In genomic region chr4:119852483-119852882, GRCm38 (mm10) we compare ENCODE assay signal across 10 mouse cellular contexts.
DNase-seq lines count a peak whose midpoint lies in the region; ATAC-seq lines count a peak whose summit lies in the region.
"Had no signal": no experiment of that assay in that cellular context is flagged by ENCODE, and none has a peak within 500 bp of the region (broad histone marks: within the 10 kb centered on the region; RNA-seq: fewer than 3 reads in every experiment).

No protein-coding gene starts in this region.

- no peaks in the 10 kb centered on the region for H3K4me1 ChIP-seq in intestine, embryonic 16.5 days (ENCODE audit: control insufficient read depth, insufficient read depth, low read length)

- H3K4me3 ChIP-seq in intestine, embryonic 16.5 days (ENCODE audit: low read length) = no peak overlapping the region

- no peaks in the 10 kb centered on the region for H3K9me3 ChIP-seq in intestine, embryonic 16.5 days (ENCODE audit: control insufficient read depth, low read length)

- DNase-seq in gastrocnemius, adult 18-20 months (ENCODE audit: low spot score) = peak; percentile 43
- DNase-seq in gastrocnemius, postnatal 25 days = no peak
- peak; percentile 74 for DNase-seq in ZHBTc4 (ENCODE audit: low read depth, low spot score)
- peak; percentile 75 to 83 for DNase-seq in lung, postnatal 4 days
- DNase-seq in natural killer cell, adult 2 months (ENCODE audit: low spot score in 2 of 2) = no peak
- DNase-seq in thymus, adult 18-20 months = no peak
- no peak for DNase-seq in cerebellum, adult 18-20 months
- DNase-seq: spleen, adult 18-20 months had no signal

- WGBS in intestine, embryonic 16.5 days = 55% methylated on average over 8 of the region's 8 CpGs

- no peak overlapping the region for H3K27ac ChIP-seq in intestine, embryonic 16.5 days (ENCODE audit: low read length)

- H3K36me3 ChIP-seq in intestine, embryonic 16.5 days (ENCODE audit: control insufficient read depth, insufficient read depth, low read length) = no peaks in the 10 kb centered on the region

- no peak overlapping the region for H3K4me2 ChIP-seq in intestine, embryonic 16.5 days (ENCODE audit: low read depth, low read length)
- H3K4me2 ChIP-seq: midbrain, embryonic 11.5 days had no signal

- H3K9ac ChIP-seq in intestine, embryonic 16.5 days (ENCODE audit: low read depth, low read length) = no peak overlapping the region

- ATAC-seq in intestine, embryonic 16.5 days = peak; percentile 68

- no peaks in the 10 kb centered on the region for H3K27me3 ChIP-seq in intestine, embryonic 16.5 days (replicated peaks; ENCODE audit: control insufficient read depth, insufficient read depth, low read length)

Comparison
In these comparisons a context has a peak if more than half of its experiments do, and no peak if none do; other contexts are left out.
1. DNase-seq: peak in gastrocnemius, adult 18-20 months (single experiment), ZHBTc4 (single experiment) and lung, postnatal 4 days (2 of 2); none in gastrocnemius, postnatal 25 days (single experiment), natural killer cell, adult 2 months (0 of 2), thymus, adult 18-20 months (0 of 2) and cerebellum, adult 18-20 months (0 of 2).